Mouse (Mus musculus) neural tube, embryonic 15.5 days (tissue): ENCODE data around the gene Pard3b. TPM values are rescaled to one million over a fixed set of nuclear protein-coding genes. Genes with fewer than 3 reads are reported as not detected.
A peak's percentile ranks its signal among the peaks of the same experiment; 100 is the strongest.

Experiments used
- ATAC-seq: fragments of 200-750 bp; cut with Nextera tagmentation; 2 replicates; pipeline ENCODE4 v1.8.0; 2017; ENCODE audit warnings: mild to moderate bottlenecking, moderate TSS enrichment, moderate library complexity; ENCODE audit not compliant: low FRiP score
- H3K27ac ChIP-seq: fragments of 300-500 bp; sonication (generic); replicated peaks from 2 replicates; pipeline ENCODE4 v1.5.1; 2015; ENCODE audit warnings: mild to moderate bottlenecking, inconsistent platforms
- H3K27me3 ChIP-seq: fragments of 300-500 bp; sonication (generic); replicated peaks from 2 replicates; pipeline ENCODE4 v1.6.1; 2015; ENCODE audit warnings: inconsistent platforms
- H3K36me3 ChIP-seq: fragments of 300-500 bp; sonication (generic); 2 replicates; pipeline ENCODE4 v1.6.1; 2015; ENCODE audit warnings: inconsistent platforms
- H3K4me1 ChIP-seq: fragments of 300-500 bp; sonication (generic); 2 replicates; pipeline ENCODE4 v1.6.1; 2015; ENCODE audit warnings: inconsistent platforms
- H3K4me2 ChIP-seq: fragments of 300-500 bp; sonication (generic); 2 replicates; pipeline ENCODE4 v1.6.1; 2015; ENCODE audit warnings: inconsistent platforms, mild to moderate bottlenecking, moderate library complexity
- H3K4me3 ChIP-seq: fragments of 300-500 bp; sonication (generic); replicated peaks from 2 replicates; pipeline ENCODE4 v1.5.1; 2015; ENCODE audit warnings: mild to moderate bottlenecking, inconsistent platforms
- H3K9ac ChIP-seq: fragments of 300-500 bp; sonication (generic); replicated peaks from 2 replicates; pipeline ENCODE4 v1.6.1; 2015; ENCODE audit warnings: mild to moderate bottlenecking, inconsistent platforms
- H3K9me3 ChIP-seq: fragments of 300-500 bp; sonication (generic); replicated peaks from 2 replicates; pipeline ENCODE4 v1.6.1; 2016; ENCODE audit warnings: inconsistent platforms
- WGBS: fragments of 180-500 bp; shearing (Covaris S2); methylation state at CpG from one replicate; pipeline ENCODE4 v1.1.7; 2015; ENCODE audit warnings: mixed read lengths; 5-methylcytosine and 5-hydroxymethylcytosine counted together
- polyA plus RNA-seq: library from polyadenylated mRNA; unstranded; fragments of >200 nt; fragmentation: Nextera tagmentation; extraction: Ambion mirVana; gene quantifications from 2 replicates; pipeline ENCODE4 v1.2.1, GENCODE M21; 2015

The Pard3b gene
- polyA plus RNA-seq, 1 experiment from 2014 or later: 8.6 TPM

- WGBS: 49% methylated on average over 2 of the region's 2 CpGs
- H3K27ac ChIP-seq: 0 out of 2 replicates have a peak overlapping the region, but pooled peaks have one; percentile 25
- no peak overlapping the region for H3K4me2 ChIP-seq
- peaks cover 15% of the 10 kb centered on the region for H3K4me1 ChIP-seq
- no peaks in the 10 kb centered on the region for H3K36me3 ChIP-seq
- no peaks in the 10 kb centered on the region for H3K9me3 ChIP-seq
- no peak overlapping the region for H3K9ac ChIP-seq
- no peak for ATAC-seq
- no peaks in the 10 kb centered on the region for H3K27me3 ChIP-seq
- no peak overlapping the region for H3K4me3 ChIP-seq
Observed at GRCm38 (mm10) chr1:62215842-62216241, 577.2 kb downstream of the Pard3b start.

- Histone ChIP-seq H3K9ac (no peak overlapping the region), H3K27me3 (no peaks in the 10 kb centered on the region)
Observed at GRCm38 (mm10) chr1:62216568-62216967, 577.9 kb downstream of the Pard3b start.

GRCm38 (mm10) chr1:62229129-62229528 lies 590.5 kb downstream of the Pard3b start:
- H3K27ac ChIP-seq: no peak overlapping the region
- no peak overlapping the region for H3K4me3 ChIP-seq
- no peaks in the 10 kb centered on the region for H3K9me3 ChIP-seq
- no peaks in the 10 kb centered on the region for H3K36me3 ChIP-seq
- no peak overlapping the region for H3K4me2 ChIP-seq
- H3K4me1 ChIP-seq: 0 out of 2 replicates have a peak, but pooled peaks cover 4% of the 10 kb centered on the region
- H3K9ac ChIP-seq: no peak overlapping the region
- no peaks in the 10 kb centered on the region for H3K27me3 ChIP-seq
- WGBS: 88% methylated on average over 5 of the region's 5 CpGs
- ATAC-seq: no peak

More at GRCm38 (mm10) chr1:62216568-62216967, 577.9 kb downstream of the Pard3b start:
- WGBS: 85% methylated on average over 4 of the region's 4 CpGs
- Histone ChIP-seq H3K4me1 (peaks cover 15% of the 10 kb centered on the region), H3K4me3 (no peak overlapping the region), H3K27ac (no peak overlapping the region), H3K9me3 (no peaks in the 10 kb centered on the region), H3K4me2 (no peak overlapping the region), H3K36me3 (no peaks in the 10 kb centered on the region)
- no peak for ATAC-seq

GRCm38 (mm10) chr1:62234039-62234438 lies 595.4 kb downstream of the Pard3b start:
- no peak for ATAC-seq
- Histone ChIP-seq H3K27ac (no peak overlapping the region), H3K4me1 (0 out of 2 replicates have a peak, but pooled peaks cover 4% of the 10 kb centered on the region), H3K4me3 (no peak overlapping the region), H3K27me3 (no peaks in the 10 kb centered on the region), H3K9ac (no peak overlapping the region), H3K4me2 (no peak overlapping the region), H3K9me3 (no peaks in the 10 kb centered on the region), H3K36me3 (no peaks in the 10 kb centered on the region)
- 45% methylated on average over 1 of the region's 1 CpGs for WGBS

GRCm38 (mm10) chr1:62235121-62235520 lies 596.5 kb downstream of the Pard3b start:
- no peak overlapping the region for H3K27ac ChIP-seq
- 86% methylated on average over 5 of the region's 5 CpGs for WGBS

GRCm38 (mm10) chr1:62244191-62244984 lies 605.8 kb downstream of the Pard3b start:
- Histone ChIP-seq H3K4me1 (0 out of 2 replicates have a peak, but pooled peaks cover 2% of the 10 kb centered on the region), H3K9me3 (no peaks in the 10 kb centered on the region), H3K36me3 (no peaks in the 10 kb centered on the region), H3K4me3 (no peak overlapping the region), H3K27me3 (no peaks in the 10 kb centered on the region), H3K9ac (no peak overlapping the region), H3K27ac (no peak overlapping the region), H3K4me2 (no peak overlapping the region)
- WGBS: 29% methylated on average over 12 of the region's 12 CpGs
- no peak for ATAC-seq

More at GRCm38 (mm10) chr1:62235121-62235520, 596.5 kb downstream of the Pard3b start:
- no peaks in the 10 kb centered on the region for H3K27me3 ChIP-seq
- H3K4me3 ChIP-seq: no peak overlapping the region
- no peaks in the 10 kb centered on the region for H3K36me3 ChIP-seq
- no peak for ATAC-seq
- H3K9ac ChIP-seq: no peak overlapping the region
- H3K4me2 ChIP-seq: no peak overlapping the region
- 0 out of 2 replicates have a peak, but pooled peaks cover 4% of the 10 kb centered on the region for H3K4me1 ChIP-seq
- H3K9me3 ChIP-seq: no peaks in the 10 kb centered on the region

- Histone ChIP-seq H3K4me1 (no peaks in the 10 kb centered on the region), H3K4me3 (no peak overlapping the region), H3K36me3 (no peaks in the 10 kb centered on the region), H3K4me2 (no peak overlapping the region), H3K9me3 (no peaks in the 10 kb centered on the region), H3K9ac (no peak overlapping the region), H3K27ac (no peak overlapping the region), H3K27me3 (no peaks in the 10 kb centered on the region)
- ATAC-seq: no peak
- WGBS: 91% methylated on average over 1 of the region's 1 CpGs
Observed at GRCm38 (mm10) chr1:62252432-62252831, 613.8 kb downstream of the Pard3b start.

- ATAC-seq: no peak
- 66% methylated on average over 4 of the region's 4 CpGs for WGBS
- H3K9me3 ChIP-seq: no peaks in the 10 kb centered on the region
Observed at GRCm38 (mm10) chr1:62254316-62254715, 615.7 kb downstream of the Pard3b start.

GRCm38 (mm10) chr1:62254888-62255287 lies 616.3 kb downstream of the Pard3b start:
- H3K27ac ChIP-seq: no peak overlapping the region
- H3K4me3 ChIP-seq: no peak overlapping the region
- no peak for ATAC-seq
- H3K9ac ChIP-seq: no peak overlapping the region
- WGBS: 40% methylated on average over 1 of the region's 1 CpGs
- no peak overlapping the region for H3K4me2 ChIP-seq
- H3K36me3 ChIP-seq: no peaks in the 10 kb centered on the region
- no peaks in the 10 kb centered on the region for H3K27me3 ChIP-seq
- no peaks in the 10 kb centered on the region for H3K4me1 ChIP-seq
- H3K9me3 ChIP-seq: no peaks in the 10 kb centered on the region

More at GRCm38 (mm10) chr1:62254316-62254715, 615.7 kb downstream of the Pard3b start:
- Histone ChIP-seq H3K4me3 (no peak overlapping the region), H3K27me3 (no peaks in the 10 kb centered on the region), H3K36me3 (no peaks in the 10 kb centered on the region), H3K9ac (no peak overlapping the region), H3K27ac (no peak overlapping the region), H3K4me1 (no peaks in the 10 kb centered on the region), H3K4me2 (no peak overlapping the region)

GRCm38 (mm10) chr1:62276466-62276865 lies 637.8 kb downstream of the Pard3b start:
- Histone ChIP-seq H3K27ac (no peak overlapping the region), H3K9ac (no peak overlapping the region), H3K36me3 (no peaks in the 10 kb centered on the region), H3K9me3 (no peaks in the 10 kb centered on the region), H3K27me3 (no peaks in the 10 kb centered on the region), H3K4me1 (no peaks in the 10 kb centered on the region), H3K4me3 (no peak overlapping the region), H3K4me2 (no peak overlapping the region)
- 66% methylated on average over 3 of the region's 3 CpGs for WGBS
- ATAC-seq: no peak

GRCm38 (mm10) chr1:62278586-62278985 lies 640.0 kb downstream of the Pard3b start:
- Histone ChIP-seq H3K9me3 (no peaks in the 10 kb centered on the region), H3K4me2 (no peak overlapping the region), H3K4me1 (no peaks in the 10 kb centered on the region), H3K27ac (no peak overlapping the region), H3K4me3 (no peak overlapping the region), H3K36me3 (no peaks in the 10 kb centered on the region), H3K9ac (no peak overlapping the region), H3K27me3 (no peaks in the 10 kb centered on the region)
- WGBS: 86% methylated on average over 1 of the region's 1 CpGs
- ATAC-seq: no peak

GRCm38 (mm10) chr1:62280586-62280985 lies 642.0 kb downstream of the Pard3b start:
- H3K4me3 ChIP-seq: no peak overlapping the region
- ATAC-seq: no peak
- H3K9me3 ChIP-seq: no peaks in the 10 kb centered on the region
- H3K36me3 ChIP-seq: no peaks in the 10 kb centered on the region
- no peak overlapping the region for H3K27ac ChIP-seq
- H3K9ac ChIP-seq: no peak overlapping the region
- no peak overlapping the region for H3K4me2 ChIP-seq
- no peaks in the 10 kb centered on the region for H3K4me1 ChIP-seq
- no peaks in the 10 kb centered on the region for H3K27me3 ChIP-seq
